Mouse (Mus musculus) hindbrain, embryonic 14.5 days (tissue): ENCODE measurements around the gene Eomes. TPM values are rescaled to one million over a fixed set of nuclear protein-coding genes. Genes with fewer than 3 reads are reported as not detected.

Source experiments
- ATAC-seq: fragments of 200-750 bp; cut with Nextera tagmentation; 2 replicates; pipeline ENCODE4 v1.8.0; 2017; ENCODE audit warnings: moderate number of reproducible peaks, mild to moderate bottlenecking, moderate TSS enrichment, moderate library complexity; ENCODE audit not compliant: low FRiP score
- DNase-seq: peaks from one replicate; pipeline ENCODE4 v3.0.0-alpha.2; 2015; ENCODE audit warnings: low spot score
- H3K27ac ChIP-seq: fragments of 300-500 bp; sonication (generic); 2 replicates; pipeline ENCODE4 v1.5.1; 2014; ENCODE audit warnings: mild to moderate bottlenecking, moderate library complexity
- H3K27me3 ChIP-seq: fragments of 300-500 bp; sonication (generic); 2 replicates; pipeline ENCODE4 v1.6.1; 2014; ENCODE audit warnings: mild to moderate bottlenecking, low read length, mixed read lengths; ENCODE audit not compliant: control insufficient read depth, insufficient read depth
- H3K36me3 ChIP-seq: fragments of 300-500 bp; sonication (generic); replicated peaks from 2 replicates; pipeline ENCODE4 v1.6.1; 2014; ENCODE audit not compliant: control insufficient read depth, insufficient read depth
- H3K4me1 ChIP-seq: fragments of 300-500 bp; sonication (generic); replicated peaks from 2 replicates; pipeline ENCODE4 v1.6.1; 2014; ENCODE audit warnings: antibody characterized with exemption, low read length, mixed read lengths; ENCODE audit not compliant: control insufficient read depth, insufficient read depth
- H3K4me2 ChIP-seq: fragments of 300-500 bp; sonication (generic); replicated peaks from 2 replicates; pipeline ENCODE4 v1.6.1; 2014; ENCODE audit warnings: mild to moderate bottlenecking, moderate library complexity
- H3K4me3 ChIP-seq: fragments of 300-500 bp; sonication (generic); replicated peaks from 2 replicates; pipeline ENCODE4 v1.5.1; 2014; ENCODE audit warnings: mild to moderate bottlenecking, low read length
- H3K9ac ChIP-seq: fragments of 300-500 bp; sonication (generic); 2 replicates; pipeline ENCODE4 v1.6.1; 2014
- H3K9me3 ChIP-seq: fragments of 300-500 bp; sonication (generic); 2 replicates; pipeline ENCODE4 v1.6.1; 2016; ENCODE audit warnings: low read length; ENCODE audit not compliant: control insufficient read depth
- WGBS: fragments of 180-500 bp; shearing (Covaris S2); extraction: QIAGEN DNeasy Blood & Tissue Kit; methylation state at CpG from one replicate; pipeline ENCODE4 v1.1.7; 2014; 5-methylcytosine and 5-hydroxymethylcytosine counted together
- polyA plus RNA-seq: library from polyadenylated mRNA; unstranded; fragments of >200 nt; fragmentation: Nextera tagmentation; extraction: Ambion mirVana; gene quantifications from 2 replicates; pipeline ENCODE4 v1.2.1, GENCODE M21; 2014

Gene Eomes
- polyA plus RNA-seq, 1 experiment from 2014 or later: 0.66 TPM

GRCm38 (mm10) chr9:118482210-118482609 lies 4.2 kb downstream of the Eomes start:
- H3K4me3 ChIP-seq: no peak overlapping the region
- no peak overlapping the region for H3K9ac ChIP-seq
- no peaks in the 10 kb centered on the region for H3K36me3 ChIP-seq
- peaks cover 9% of the 10 kb centered on the region; the same call in 1 of the 2 replicates for H3K4me1 ChIP-seq
- DNase-seq: no peak
- ATAC-seq: no peak
- H3K27me3 ChIP-seq: peaks cover 97% of the 10 kb centered on the region
- H3K9me3 ChIP-seq: no peaks in the 10 kb centered on the region
- WGBS: 82% methylated on average over 10 of the region's 10 CpGs
- no peak overlapping the region for H3K4me2 ChIP-seq
- H3K27ac ChIP-seq: no peak overlapping the region

GRCm38 (mm10) chr9:118486361-118487095 lies 8.5 kb downstream of the Eomes start:
- peaks cover 11% of the 10 kb centered on the region; the same call in 1 of the 2 replicates for H3K4me1 ChIP-seq
- DNase-seq (no peak), ATAC-seq (no peak)
- H3K36me3 ChIP-seq: no peaks in the 10 kb centered on the region
- H3K27ac ChIP-seq: no peak overlapping the region
- peaks cover 88% of the 10 kb centered on the region for H3K27me3 ChIP-seq
- no peak overlapping the region for H3K4me3 ChIP-seq
- no peak overlapping the region for H3K4me2 ChIP-seq
- WGBS: 1% methylated on average over 31 of the region's 32 CpGs
- H3K9ac ChIP-seq: no peak overlapping the region
- H3K9me3 ChIP-seq: no peaks in the 10 kb centered on the region

- H3K9me3 ChIP-seq: no peaks in the 10 kb centered on the region
- H3K4me3 ChIP-seq: no peak overlapping the region
- H3K27me3 ChIP-seq: peaks cover 88% of the 10 kb centered on the region
- no peaks in the 10 kb centered on the region for H3K36me3 ChIP-seq
- H3K4me1 ChIP-seq: peaks cover 11% of the 10 kb centered on the region; the same call in 1 of the 2 replicates
- no peak overlapping the region for H3K27ac ChIP-seq
- H3K9ac ChIP-seq: no peak overlapping the region
- DNase-seq (no peak), ATAC-seq (no peak)
- H3K4me2 ChIP-seq: no peak overlapping the region
- 1% methylated on average over 9 of the region's 9 CpGs for whole genome bisulfite sequencing
Observed at GRCm38 (mm10) chr9:118487096-118487395, 9.0 kb downstream of the Eomes start.

- DNase-seq (no peak), ATAC-seq (no peak)
- Histone ChIP-seq H3K36me3 (no peaks in the 10 kb centered on the region), H3K9ac (no peak overlapping the region), H3K4me1 (peaks cover 11% of the 10 kb centered on the region; the same call in 1 of the 2 replicates), H3K27ac (no peak overlapping the region), H3K27me3 (peaks cover 84% of the 10 kb centered on the region), H3K4me3 (peak overlapping the region; percentile 13; the same call in 1 of the 2 replicates), H3K4me2 (peak overlapping the region; percentile 39), H3K9me3 (no peaks in the 10 kb centered on the region)
- under 1% methylated on average over 22 of the region's 22 CpGs for WGBS
Observed at GRCm38 (mm10) chr9:118487636-118488035, 9.6 kb downstream of the Eomes start.

GRCm38 (mm10) chr9:118488138-118488895 lies 10.3 kb downstream of the Eomes start:
- Histone ChIP-seq H3K4me2 (peak overlapping the region; percentile 39), H3K9me3 (no peaks in the 10 kb centered on the region), H3K36me3 (no peaks in the 10 kb centered on the region), H3K9ac (no peak overlapping the region), H3K27me3 (peaks cover 77% of the 10 kb centered on the region), H3K4me3 (peak overlapping the region; percentile 13; the same call in 1 of the 2 replicates), H3K27ac (no peak overlapping the region), H3K4me1 (peaks cover 11% of the 10 kb centered on the region; the same call in 1 of the 2 replicates)
- ATAC-seq (no peak), DNase-seq (peak; percentile 57)
- WGBS: 1% methylated on average over 28 of the region's 28 CpGs

GRCm38 (mm10) chr9:118488896-118489578 lies 11.0 kb downstream of the Eomes start:
- Histone ChIP-seq H3K36me3 (no peaks in the 10 kb centered on the region), H3K4me3 (peak overlapping the region; percentile 13), H3K4me1 (peaks cover 11% of the 10 kb centered on the region; the same call in 1 of the 2 replicates), H3K27ac (no peak overlapping the region), H3K27me3 (peaks cover 70% of the 10 kb centered on the region), H3K9ac (no peak overlapping the region), H3K4me2 (peak overlapping the region; percentile 39), H3K9me3 (no peaks in the 10 kb centered on the region)
- ATAC-seq (peak; percentile 34; the same call in 1 of the 2 replicates), DNase-seq (no peak)
- 1% methylated on average over 20 of the region's 20 CpGs for WGBS

GRCm38 (mm10) chr9:118489579-118490019 lies 11.6 kb downstream of the Eomes start:
- DNase-seq (peak; percentile 83), ATAC-seq (peak; percentile 79)
- Histone ChIP-seq H3K4me2 (peak overlapping the region; percentile 39), H3K27me3 (peaks cover 65% of the 10 kb centered on the region), H3K27ac (no peak overlapping the region), H3K36me3 (no peaks in the 10 kb centered on the region), H3K9ac (no peak overlapping the region), H3K4me1 (peaks cover 11% of the 10 kb centered on the region; the same call in 1 of the 2 replicates), H3K9me3 (no peaks in the 10 kb centered on the region), H3K4me3 (no peak overlapping the region; the same call in 1 of the 2 replicates)
- under 1% methylated on average over 16 of the region's 16 CpGs for WGBS

GRCm38 (mm10) chr9:118491195-118491594 lies 13.2 kb downstream of the Eomes start:
- H3K36me3 ChIP-seq: no peaks in the 10 kb centered on the region

More at GRCm38 (mm10) chr9:118491195-118491594, 13.2 kb downstream of the Eomes start:
- Histone ChIP-seq H3K4me3 (no peak overlapping the region), H3K4me1 (peaks cover 11% of the 10 kb centered on the region; the same call in 1 of the 2 replicates), H3K4me2 (no peak overlapping the region), H3K9me3 (no peaks in the 10 kb centered on the region), H3K9ac (no peak overlapping the region), H3K27ac (no peak overlapping the region), H3K27me3 (peaks cover 49% of the 10 kb centered on the region)
- no peak for ATAC-seq
- 86% methylated on average over 4 of the region's 4 CpGs for whole genome bisulfite sequencing
- DNase-seq: no peak
